Mouse (Mus musculus) heart, embryonic 14.5 days (tissue): Measurements from ENCODE around the gene St6gal1. TPM values are rescaled to one million over a fixed set of nuclear protein-coding genes. Genes with fewer than 3 reads are reported as not detected.

Experiments
- ATAC-seq: fragments of 200-750 bp; cut with Nextera tagmentation; 2 replicates; pipeline ENCODE4 v1.8.0; 2017; ENCODE audit warnings: low read depth, moderate TSS enrichment; ENCODE audit not compliant: insufficient number of reproducible peaks, insufficient read depth, low FRiP score
- H3K27ac ChIP-seq, 2 experiments: fragments of 200-500 bp in 1 of 2; fragments of 300-500 bp in 1 of 2; sonication (generic) in 1 of 2; replicated peaks in 1 of 2; 2 replicates each; pipeline ENCODE4 v1.5.1; 2012 to 2014; ENCODE audit warnings: low read depth in 2 of 2, low read length in 2 of 2, control low read depth in 1 of 2, mild to moderate bottlenecking in 1 of 2, mixed read lengths in 1 of 2; ENCODE audit not compliant: control insufficient read depth in 1 of 2, insufficient read depth in 1 of 2
- H3K27me3 ChIP-seq: fragments of 300-500 bp; sonication (generic); 2 replicates; pipeline ENCODE4 v1.6.1; 2014; ENCODE audit warnings: mild to moderate bottlenecking, low read length, control low read depth; ENCODE audit not compliant: control insufficient read depth, insufficient read depth
- H3K36me3 ChIP-seq: fragments of 300-500 bp; sonication (generic); 2 replicates; pipeline ENCODE4 v1.6.1; 2014; ENCODE audit warnings: mild to moderate bottlenecking, control low read depth, low read length, mixed read lengths; ENCODE audit not compliant: control insufficient read depth, insufficient read depth
- H3K4me1 ChIP-seq, 2 experiments: fragments of 200-500 bp in 1 of 2; fragments of 300-500 bp in 1 of 2; sonication (generic) in 1 of 2; 2 replicates each; pipeline ENCODE4 v1.6.1; 2012 to 2014; ENCODE audit warnings: low read length in 2 of 2, control low read depth in 1 of 2, mixed read lengths in 1 of 2; ENCODE audit not compliant: control insufficient read depth in 2 of 2, insufficient read depth in 2 of 2
- H3K4me2 ChIP-seq: fragments of 300-500 bp; sonication (generic); 2 replicates; pipeline ENCODE4 v1.6.1; 2014; ENCODE audit warnings: mild to moderate bottlenecking, low read length
- H3K4me3 ChIP-seq, 2 experiments: fragments of 200-500 bp in 1 of 2; fragments of 300-500 bp in 1 of 2; sonication (generic) in 1 of 2; 2 replicates each; pipeline ENCODE4 v1.5.1; 2012 to 2014; ENCODE audit warnings: low read length in 2 of 2, mild to moderate bottlenecking in 2 of 2, control low read depth in 1 of 2, low read depth in 1 of 2, moderate library complexity in 1 of 2; ENCODE audit not compliant: control insufficient read depth in 1 of 2, insufficient read depth in 1 of 2
- H3K9ac ChIP-seq: fragments of 300-500 bp; sonication (generic); 2 replicates; pipeline ENCODE4 v1.6.1; 2014; ENCODE audit warnings: mild to moderate bottlenecking, low read length
- H3K9me3 ChIP-seq: fragments of 300-500 bp; sonication (generic); 2 replicates; pipeline ENCODE4 v1.6.1; 2016; ENCODE audit warnings: low read length, control low read depth; ENCODE audit not compliant: control insufficient read depth
- WGBS: fragments of 180-500 bp; shearing (Covaris S2); extraction: QIAGEN DNeasy Blood & Tissue Kit; methylation state at CpG from one replicate; pipeline ENCODE4 v1.1.7; 2014; 5-methylcytosine and 5-hydroxymethylcytosine counted together
- polyA plus RNA-seq: library from polyadenylated mRNA; unstranded; fragments of >200 nt; fragmentation: Nextera tagmentation; extraction: Ambion mirVana; gene quantifications from 2 replicates; pipeline ENCODE4 v1.2.1, GENCODE M21; 2014

The St6gal1 gene
- polyA plus RNA-seq, 1 experiment from 2014 or later, result 16.2 TPM

DNA sequence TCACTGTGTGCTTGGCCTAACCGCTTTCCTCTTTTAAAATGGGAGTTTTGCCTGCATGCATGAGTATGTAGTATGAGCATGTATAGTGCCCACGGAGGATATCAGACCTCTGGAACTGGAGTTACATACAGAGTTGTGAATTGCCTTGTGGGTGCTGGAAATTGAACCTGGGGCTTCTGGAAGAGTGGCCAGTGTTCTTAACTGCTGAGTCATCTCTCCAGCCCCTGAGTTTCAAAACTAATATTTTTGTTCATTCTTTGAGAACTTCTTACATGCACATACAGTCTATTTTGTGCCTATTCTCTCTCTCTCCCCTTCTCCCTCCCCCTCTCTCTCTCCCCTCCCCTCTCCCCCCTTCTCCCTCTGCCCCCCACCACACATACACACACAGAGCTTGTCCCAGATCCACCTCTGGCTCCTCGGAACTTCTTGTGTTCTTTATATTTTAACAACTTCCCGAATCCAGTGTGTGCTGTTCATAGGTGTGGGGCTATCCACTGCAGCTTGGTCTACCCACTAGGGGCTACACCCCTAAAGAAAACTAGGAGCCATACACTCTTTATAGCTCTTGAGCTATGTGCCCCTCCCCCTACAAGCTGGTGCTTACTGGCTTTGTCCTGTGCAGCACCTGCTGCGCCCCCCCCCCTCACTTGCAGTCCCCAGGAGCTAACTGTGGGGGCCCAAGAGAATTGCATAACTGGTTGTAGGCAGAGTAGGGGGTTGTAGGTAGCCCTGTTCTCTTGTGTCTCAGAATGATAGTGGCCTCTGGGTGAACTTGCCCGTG, 100.5 kb downstream of the St6gal1 start:
- 72% methylated on average over 6 of the region's 6 CpGs for WGBS
- no peaks in the 10 kb centered on the region for H3K9me3 ChIP-seq
- peaks cover 4 to 5% of the 10 kb centered on the region in 2 experiments; a peak in 1 of 4 replicates for H3K4me1 ChIP-seq
- peaks cover 11% of the 10 kb centered on the region for H3K36me3 ChIP-seq
- no peak overlapping the region for H3K9ac ChIP-seq
- ATAC-seq, result 0 out of 2 replicates have a peak, but pooled peaks have one; percentile 16
- no peak overlapping the region for H3K4me3 ChIP-seq
- H3K27me3 ChIP-seq, result no peaks in the 10 kb centered on the region
- no peak overlapping the region for H3K27ac ChIP-seq
- H3K4me2 ChIP-seq, result no peak overlapping the region

DNA sequence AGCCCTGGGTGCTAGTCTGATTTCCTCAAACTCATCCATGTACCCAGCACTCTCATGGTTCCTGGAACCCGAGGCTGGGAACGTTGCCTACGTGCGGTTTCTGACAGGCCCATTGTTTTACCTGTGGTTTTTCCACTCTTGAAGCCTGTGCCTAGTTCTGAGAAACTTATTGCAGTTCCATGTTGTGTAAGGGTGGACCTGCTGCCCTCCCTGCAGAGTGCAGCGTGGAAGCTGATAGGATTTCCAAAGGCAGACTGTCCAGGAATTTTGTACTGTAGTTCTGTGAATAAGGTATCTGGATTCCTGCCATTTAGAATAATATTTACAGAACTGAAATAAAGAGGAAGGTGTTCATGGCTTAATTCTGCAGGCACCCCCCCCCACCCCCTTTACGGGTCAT, 102.1 kb downstream of the St6gal1 start:
- Histone ChIP-seq H3K4me3 (no peak overlapping the region), H3K27ac (no peak overlapping the region), H3K36me3 (peaks cover 7% of the 10 kb centered on the region), H3K4me2 (no peak overlapping the region), H3K9ac (no peak overlapping the region), H3K4me1 (peaks cover 4 to 5% of the 10 kb centered on the region in 2 experiments; a peak in 1 of 4 replicates), H3K27me3 (no peaks in the 10 kb centered on the region), H3K9me3 (no peaks in the 10 kb centered on the region)
- no peak for ATAC-seq
- WGBS, result 88% methylated on average over 6 of the region's 6 CpGs

DNA sequence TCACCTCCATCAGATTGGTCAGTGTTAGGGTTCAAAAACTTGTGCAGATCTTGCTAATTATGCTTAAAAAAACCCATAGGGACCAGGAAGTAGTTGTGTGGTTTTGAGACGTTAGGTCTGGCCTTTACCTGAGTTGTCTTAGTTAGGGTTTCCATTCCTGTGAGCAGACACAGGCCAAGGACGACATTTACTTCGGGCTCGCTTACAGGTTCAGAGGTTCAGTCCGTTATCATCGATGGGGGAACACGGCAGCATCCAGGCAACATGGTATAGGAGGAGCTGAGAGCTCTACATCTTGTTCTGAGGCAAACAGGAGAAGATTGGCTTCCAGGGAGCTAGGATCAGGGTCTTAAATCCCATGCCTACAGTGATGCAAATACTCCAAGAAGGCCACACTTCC, 102.7 kb downstream of the St6gal1 start:
- no peak overlapping the region for H3K27ac ChIP-seq
- WGBS, result 93% methylated on average over 7 of the region's 7 CpGs

DNA sequence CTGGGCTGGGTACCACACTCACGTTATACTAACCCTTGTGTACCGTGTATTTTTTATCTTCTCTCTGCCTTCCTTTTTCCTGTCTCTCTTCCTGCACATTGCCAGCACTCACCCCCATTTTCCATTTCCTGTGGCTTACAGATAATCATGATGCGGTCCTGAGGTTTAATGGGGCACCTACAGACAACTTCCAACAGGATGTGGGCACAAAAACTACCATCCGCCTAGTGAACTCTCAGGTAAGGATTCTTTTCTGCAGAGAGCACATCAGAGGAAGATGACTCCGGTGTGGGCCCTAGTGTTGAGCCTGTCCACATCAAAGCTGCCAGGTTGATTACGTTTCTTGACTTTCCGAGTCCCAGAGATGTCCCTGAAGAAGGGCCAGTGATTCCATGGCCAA, 103.7 kb downstream of the St6gal1 start:
- ATAC-seq, result no peak
- H3K4me3 ChIP-seq, result no peak overlapping the region
- no peaks in the 10 kb centered on the region; the same call in 1 of the 2 replicates for H3K36me3 ChIP-seq
- H3K27ac ChIP-seq, result no peak overlapping the region
- WGBS, result 79% methylated on average over 7 of the region's 7 CpGs
- peaks cover 2 to 5% of the 10 kb centered on the region in 2 experiments; a peak in 1 of 4 replicates for H3K4me1 ChIP-seq
- no peak overlapping the region for H3K4me2 ChIP-seq
- no peak overlapping the region for H3K9ac ChIP-seq
- H3K9me3 ChIP-seq, result no peaks in the 10 kb centered on the region
- no peaks in the 10 kb centered on the region for H3K27me3 ChIP-seq

More for the DNA sequence above, 102.7 kb downstream of the St6gal1 start:
- Histone ChIP-seq H3K27me3 (no peaks in the 10 kb centered on the region), H3K4me3 (no peak overlapping the region), H3K9ac (no peak overlapping the region), H3K36me3 (peaks cover 1% of the 10 kb centered on the region), H3K4me2 (no peak overlapping the region), H3K9me3 (no peaks in the 10 kb centered on the region), H3K4me1 (peaks cover 4 to 5% of the 10 kb centered on the region in 2 experiments; a peak in 1 of 4 replicates)
- no peak for ATAC-seq

DNA sequence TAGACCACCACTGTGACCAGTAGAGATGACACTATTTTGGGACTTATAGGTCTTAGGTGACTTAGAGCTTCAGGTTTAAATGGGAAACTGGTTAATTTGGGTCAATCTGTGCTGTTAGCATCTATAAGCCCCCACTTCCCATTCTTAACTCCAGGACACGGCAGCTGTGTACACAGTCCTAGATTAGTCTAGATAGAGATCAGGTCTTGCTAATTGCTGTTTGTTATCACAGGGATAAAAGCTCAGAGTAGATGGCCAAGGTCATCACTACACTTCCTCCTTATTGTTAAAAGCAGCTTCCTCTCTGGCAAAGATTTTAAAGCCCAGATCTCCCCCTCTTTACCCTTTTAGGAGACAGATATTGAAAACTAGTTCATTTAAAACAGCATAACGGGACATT, 107.6 kb downstream of the St6gal1 start:
- Histone ChIP-seq H3K27ac (no peak overlapping the region), H3K9ac (no peak overlapping the region), H3K4me3 (no peak overlapping the region), H3K9me3 (no peaks in the 10 kb centered on the region), H3K4me1 (peaks cover 2 to 7% of the 10 kb centered on the region in 2 experiments; a peak in 1 of 4 replicates), H3K36me3 (no peaks in the 10 kb centered on the region; the same call in 1 of the 2 replicates), H3K27me3 (no peaks in the 10 kb centered on the region), H3K4me2 (no peak overlapping the region)
- no peak for ATAC-seq
- 55% methylated on average over 2 of the region's 2 CpGs for WGBS

DNA sequence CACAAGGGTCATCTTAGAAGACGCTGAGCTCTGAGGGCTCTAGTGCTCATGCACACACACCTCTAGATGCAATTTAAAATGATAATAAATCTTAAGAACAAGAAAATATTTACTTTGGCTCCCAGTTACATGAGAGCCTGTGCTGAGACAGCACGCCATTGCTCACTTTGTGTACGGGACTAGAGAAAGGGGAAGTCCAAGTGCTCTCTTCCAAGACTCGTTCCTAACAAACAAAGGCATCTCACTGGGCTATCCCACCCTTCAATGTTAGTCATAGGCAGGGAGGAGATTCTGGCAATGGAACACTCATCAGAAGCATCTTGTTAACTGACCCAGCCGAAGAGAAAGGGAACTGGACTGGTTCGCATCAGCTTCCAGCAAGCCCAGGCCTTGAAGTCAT, 108.1 kb downstream of the St6gal1 start:
- 71% methylated on average over 6 of the region's 6 CpGs for WGBS
- ATAC-seq, result no peak
- no peaks in the 10 kb centered on the region for H3K27me3 ChIP-seq
- peaks cover 2 to 7% of the 10 kb centered on the region in 2 experiments; a peak in 1 of 4 replicates for H3K4me1 ChIP-seq
- no peak overlapping the region for H3K4me3 ChIP-seq
- no peak overlapping the region for H3K4me2 ChIP-seq
- no peaks in the 10 kb centered on the region; the same call in 1 of the 2 replicates for H3K36me3 ChIP-seq
- no peak overlapping the region for H3K27ac ChIP-seq
- H3K9me3 ChIP-seq, result no peaks in the 10 kb centered on the region
- H3K9ac ChIP-seq, result no peak overlapping the region

DNA sequence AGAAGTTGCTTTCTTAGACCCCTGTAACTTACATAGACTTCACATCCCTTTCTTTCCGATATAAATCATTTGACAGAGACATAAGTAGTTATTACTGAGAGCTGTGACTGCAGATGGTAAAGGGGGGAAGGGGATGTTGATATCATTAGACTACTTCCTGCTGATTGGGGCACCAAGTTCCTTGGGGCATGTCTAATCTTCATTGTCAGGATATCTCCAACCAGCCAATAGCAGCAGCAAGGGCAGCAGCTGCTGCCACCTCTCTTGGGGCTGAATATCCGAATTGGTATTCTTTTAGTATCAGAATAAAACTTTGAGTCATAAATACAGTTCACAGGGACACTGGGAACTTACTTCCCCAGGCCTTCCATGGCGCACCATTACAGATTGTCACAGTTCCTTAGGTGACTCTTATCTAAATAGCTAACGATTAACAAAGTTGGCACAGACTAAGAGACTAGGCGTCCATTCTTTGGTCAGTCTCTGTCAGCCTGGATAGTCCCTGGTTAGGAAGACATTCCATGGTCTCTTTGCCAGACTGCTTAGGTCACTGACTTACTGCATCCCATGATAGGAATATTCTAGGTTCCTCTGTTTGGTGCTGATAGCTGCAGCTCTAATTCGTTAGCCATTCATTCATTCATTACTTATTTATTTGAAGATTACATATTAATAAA, 109.5 kb downstream of the St6gal1 start:
- no peak overlapping the region for H3K9ac ChIP-seq
- H3K9me3 ChIP-seq, result no peaks in the 10 kb centered on the region
- H3K4me3 ChIP-seq, result no peak overlapping the region
- H3K4me2 ChIP-seq, result no peak overlapping the region
- peaks cover 2 to 7% of the 10 kb centered on the region in 2 experiments; a peak in 1 of 4 replicates for H3K4me1 ChIP-seq
- H3K27me3 ChIP-seq, result no peaks in the 10 kb centered on the region
- peaks cover 2% of the 10 kb centered on the region; the same call in 1 of the 2 replicates for H3K36me3 ChIP-seq
- H3K27ac ChIP-seq, result no peak overlapping the region
- no peak for ATAC-seq
- WGBS, result 60% methylated on average over 6 of the region's 6 CpGs
